Mouse (Mus musculus) megakaryocyte, embryonic 14.5 days (primary cell): ENCODE results near the gene Cacna1h.

ENCODE experiments used
- FLI1 ChIP-seq: IDR thresholded peaks from 2 replicates; pipeline ENCODE4 v1.6.1; 2012; ENCODE audit warnings: low read length, inconsistent platforms, mixed read lengths
- GATA1 ChIP-seq: IDR thresholded peaks from 3 replicates; pipeline ENCODE4 v1.6.1; 2012; ENCODE audit warnings: mixed read lengths, low read length, inconsistent platforms, borderline replicate concordance

- TF ChIP-seq FLI1: no peak
- no peak for TF ChIP-seq GATA1
These were observed 18.7 kb downstream of the Cacna1h start for GRCm38 (mm10) chr17:25414917-25415316.
